Mouse (Mus musculus): ENCODE data around the gene Prpf39.

DNA sequence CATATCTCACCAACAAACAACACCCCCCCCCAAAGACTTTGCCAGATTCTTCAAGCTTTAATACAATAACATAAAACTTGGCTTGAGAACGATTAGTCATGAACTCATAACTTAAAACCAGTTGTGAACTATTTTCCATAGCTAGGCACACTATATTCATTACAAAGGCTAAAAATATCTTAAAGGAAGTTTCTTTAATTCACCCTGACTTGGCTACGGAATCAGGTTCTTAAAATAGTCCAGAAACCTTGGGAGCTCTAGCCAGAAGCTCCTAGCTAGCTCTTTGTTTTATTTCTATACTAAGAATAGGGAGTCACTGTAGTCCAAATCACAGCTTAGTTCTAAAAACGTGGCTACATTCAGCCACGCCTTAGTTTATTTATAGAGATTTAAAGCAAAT, 32.3 kb downstream of the Prpf39 start:
- TF ChIP-seq SRF (IDR thresholded peaks at IDR 0.05; ENCODE audit: control insufficient read depth, insufficient read length, low read depth) = no peak
- TF ChIP-seq POLR2AphosphoS2 (IDR thresholded peaks at IDR 0.05; ENCODE audit: insufficient read length, low read depth) = no peak
